Mouse (Mus musculus) 416B (cell line): ENCODE results near the gene Mef2d.
A peak's percentile ranks its signal among the peaks of the same experiment; 100 is the strongest.
"Not testable (repeated sequence)": the region's sequence is repeated elsewhere in the genome, so short reads cannot be mapped to it uniquely, and the experiment has no call there.

Source experiments
- DNase-seq: peaks from one replicate; pipeline ENCODE4 v3.0.0; 2011; ENCODE audit warnings: low read depth

The Mef2d gene

DNA sequence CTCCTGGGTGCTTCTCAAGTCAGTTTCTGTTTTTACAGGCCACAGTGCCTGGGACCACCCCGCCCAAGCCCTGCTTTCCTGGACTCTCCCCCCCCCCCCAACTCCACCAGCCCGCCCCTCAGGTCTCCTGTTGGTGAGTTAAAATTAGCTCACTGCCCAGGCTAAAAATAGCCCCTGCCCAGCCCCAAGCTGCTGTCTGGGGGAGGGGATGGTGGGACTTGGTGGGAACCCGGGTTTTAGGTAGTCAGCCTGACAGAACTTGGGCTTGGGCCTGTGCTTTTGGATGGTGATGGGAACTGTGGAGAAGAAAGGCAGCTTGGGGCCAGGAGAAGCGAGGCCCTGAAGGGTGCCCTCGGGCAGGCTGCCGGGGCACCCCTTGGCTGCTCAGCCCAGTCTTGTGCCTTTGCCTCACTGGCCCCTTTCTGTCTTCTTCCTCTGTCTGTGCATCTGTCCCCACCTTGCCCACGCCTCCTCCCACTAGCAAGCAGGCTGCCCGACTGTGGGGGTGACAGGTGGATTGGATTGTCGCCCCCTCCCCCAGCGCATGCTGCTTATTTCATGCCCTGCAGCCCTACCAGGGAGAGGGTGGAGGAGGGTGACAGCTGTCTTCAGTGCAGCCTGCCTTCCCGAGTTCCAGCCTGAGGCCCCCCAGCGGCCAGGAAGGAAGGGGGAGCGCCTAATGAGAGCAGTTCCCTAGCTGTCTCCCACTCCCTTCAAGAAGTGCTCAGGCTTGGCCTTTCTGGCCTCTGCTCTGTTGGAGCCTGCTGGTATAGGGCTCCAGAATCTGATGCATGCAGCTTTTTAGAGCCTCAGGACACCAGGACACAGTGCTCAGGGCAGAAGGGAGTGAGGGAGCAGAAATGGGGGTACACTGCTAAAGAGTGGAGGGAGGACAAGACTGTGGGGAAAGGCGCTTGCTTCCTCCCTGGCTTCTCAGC, 8.2 kb downstream of the Mef2d start:
- DNase-seq, result no peak

DNA sequence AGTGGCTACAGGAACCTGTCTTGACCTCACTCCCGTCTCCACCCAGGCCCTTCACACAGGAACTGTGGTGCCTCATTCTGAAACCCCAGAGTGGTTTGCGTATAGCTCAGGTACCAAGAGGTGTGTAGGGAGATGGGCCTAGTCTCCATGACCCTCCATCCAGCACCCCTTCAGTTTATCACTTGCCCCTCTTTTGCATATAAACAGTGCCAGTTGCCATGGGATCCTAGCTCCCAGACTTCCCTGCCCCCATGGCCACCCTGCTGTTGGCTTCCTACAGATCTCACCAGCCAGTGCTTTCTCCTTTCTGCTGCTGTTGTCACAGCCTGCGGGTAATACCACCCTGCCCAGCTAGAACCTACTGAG, 8.8 kb downstream of the Mef2d start:
- no peak for DNase-seq

GRCm38 (mm10) chr3:88152056-88152455, 9.9 kb downstream of the Mef2d start:
- DNase-seq, result no peak

DNA sequence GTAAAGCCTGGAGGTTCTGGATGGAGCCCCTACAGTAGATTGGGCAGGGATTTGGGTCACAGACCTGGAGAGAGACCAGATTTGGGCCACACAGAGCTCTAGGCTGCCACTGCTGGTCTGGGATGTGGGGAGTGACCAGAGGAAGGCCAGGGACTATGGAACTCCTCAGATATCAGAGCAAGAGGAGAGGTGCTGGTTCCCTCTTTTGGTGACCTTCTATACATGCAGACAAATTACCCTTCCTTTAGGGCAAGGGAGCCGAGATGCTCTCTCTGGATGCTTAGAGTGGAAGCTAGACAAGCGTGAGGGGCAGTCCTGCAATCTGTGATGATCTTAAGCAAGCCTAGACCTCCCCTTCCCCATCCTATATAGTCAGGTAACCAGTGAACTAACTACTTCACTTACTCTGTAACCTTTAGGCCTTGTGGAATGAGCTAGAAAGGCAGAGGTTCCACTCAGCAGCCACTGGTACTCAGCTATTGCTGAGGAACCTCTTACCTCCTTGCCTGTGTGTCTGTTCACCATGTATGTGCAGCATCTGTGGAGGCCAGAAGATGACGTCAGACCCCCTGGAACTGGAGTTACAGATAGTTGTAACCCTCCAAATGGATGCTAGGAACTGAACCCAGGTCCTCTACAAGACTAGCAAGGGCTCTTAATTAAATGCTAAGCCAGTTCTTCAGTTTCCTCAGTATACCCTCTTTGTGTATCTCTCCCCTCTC, 11.3 kb downstream of the Mef2d start:
- peak; percentile 33 for DNase-seq

DNA sequence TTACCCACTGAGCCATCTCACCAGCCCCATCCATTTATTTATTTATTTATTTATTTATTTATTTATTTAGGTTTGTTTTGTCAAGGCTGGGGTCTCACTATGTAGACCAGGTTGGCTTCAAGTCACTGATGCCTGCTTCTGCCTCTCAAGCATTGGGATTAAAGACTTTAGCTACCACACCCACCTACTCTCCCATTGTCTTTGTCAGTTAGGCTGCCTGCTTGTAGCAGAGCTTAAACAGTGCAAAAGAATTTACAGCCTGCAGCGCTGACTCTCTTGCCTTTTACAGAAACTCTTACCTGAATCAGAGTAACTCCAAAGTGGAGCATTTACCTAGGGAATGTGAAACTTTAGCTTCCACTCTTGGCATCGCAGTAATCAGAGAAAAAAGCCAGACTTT, 12.1 kb downstream of the Mef2d start:
- no peak for DNase-seq

DNA sequence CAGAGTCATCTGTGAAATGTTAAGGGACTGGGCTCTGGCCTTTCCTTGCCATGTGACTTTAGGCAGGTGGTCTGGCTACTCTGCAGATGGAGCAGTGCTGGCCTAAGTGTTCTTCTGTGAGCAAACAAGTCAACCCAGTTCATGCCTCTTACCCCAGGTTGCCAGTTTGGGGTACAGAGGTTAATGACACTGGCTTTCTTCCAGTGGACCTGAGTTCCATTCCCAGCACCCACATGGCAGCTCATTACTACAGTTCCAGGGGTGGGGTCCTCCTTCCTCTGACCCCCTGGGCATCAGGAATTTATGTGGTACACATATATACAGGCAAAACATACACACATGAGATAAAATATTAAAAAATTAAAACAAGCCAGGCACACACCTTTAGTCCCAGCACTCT, 14.6 kb downstream of the Mef2d start:
- no peak for DNase-seq

DNA sequence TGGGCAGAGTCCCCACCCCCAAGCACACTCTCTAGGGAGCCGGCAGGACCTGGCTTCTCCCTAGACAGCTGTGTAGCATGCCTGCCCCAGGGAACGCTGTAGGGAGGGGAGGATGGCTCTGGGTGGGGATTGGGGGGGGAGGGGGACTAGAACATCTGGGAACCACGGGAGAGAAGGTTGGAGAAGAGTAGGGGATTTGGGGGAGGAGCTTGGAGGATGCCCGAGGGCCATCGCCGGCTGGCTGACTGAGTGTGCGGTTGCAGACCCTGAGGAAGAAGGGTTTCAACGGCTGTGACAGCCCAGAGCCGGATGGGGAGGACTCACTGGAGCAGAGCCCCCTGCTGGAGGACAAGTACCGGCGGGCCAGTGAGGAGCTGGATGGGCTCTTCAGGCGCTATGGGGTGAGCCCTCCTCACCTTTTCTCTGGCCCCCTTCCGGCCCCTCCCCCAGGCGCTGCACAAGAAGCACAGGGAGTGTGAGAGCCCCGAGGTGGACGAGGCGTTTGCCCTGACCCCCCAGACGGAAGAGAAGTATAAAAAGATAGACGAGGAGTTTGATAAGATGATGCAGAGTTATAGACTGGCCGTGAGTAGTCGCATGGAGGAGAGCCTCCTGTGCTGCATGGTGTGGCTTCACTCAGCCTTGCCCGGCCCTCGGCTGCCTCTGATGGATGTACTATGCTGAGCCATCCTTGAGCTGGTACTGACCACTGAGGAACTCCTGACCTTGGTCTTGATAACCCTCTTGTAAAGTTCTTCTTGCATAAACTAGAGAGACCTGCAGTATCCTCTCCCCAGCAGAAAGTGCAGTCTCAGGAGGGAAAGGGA, 15.8 kb downstream of the Mef2d start:
- DNase-seq, result no peak

- no peak for DNase-seq
Observed at GRCm38 (mm10) chr3:88158991-88159390, 16.8 kb downstream of the Mef2d start.

- DNase-seq, result no peak
Observed at GRCm38 (mm10) chr3:88160856-88161255, 18.7 kb downstream of the Mef2d start.

DNA sequence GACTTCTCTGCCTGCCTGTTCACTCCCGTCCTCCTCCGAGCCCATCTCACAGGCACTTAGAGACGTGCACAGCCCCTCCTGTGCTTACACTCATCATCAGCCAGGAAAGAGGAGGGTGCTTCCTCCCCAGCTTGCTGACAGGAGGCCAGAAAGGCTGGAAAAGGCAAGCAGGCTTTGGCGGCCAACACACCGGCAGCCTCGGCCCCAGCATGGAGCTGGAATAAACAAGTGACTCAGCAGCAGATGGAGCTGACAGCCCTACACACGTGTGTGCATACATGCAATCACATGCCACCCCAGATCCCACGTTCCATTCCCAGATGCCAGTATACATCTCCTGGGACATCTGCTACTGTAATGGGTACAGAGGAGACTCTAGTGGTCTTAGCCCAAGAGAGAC, 20.1 kb downstream of the Mef2d start:
- no peak for DNase-seq

GRCm38 (mm10) chr3:88162811-88163210, 20.6 kb downstream of the Mef2d start:
- no peak for DNase-seq

DNA sequence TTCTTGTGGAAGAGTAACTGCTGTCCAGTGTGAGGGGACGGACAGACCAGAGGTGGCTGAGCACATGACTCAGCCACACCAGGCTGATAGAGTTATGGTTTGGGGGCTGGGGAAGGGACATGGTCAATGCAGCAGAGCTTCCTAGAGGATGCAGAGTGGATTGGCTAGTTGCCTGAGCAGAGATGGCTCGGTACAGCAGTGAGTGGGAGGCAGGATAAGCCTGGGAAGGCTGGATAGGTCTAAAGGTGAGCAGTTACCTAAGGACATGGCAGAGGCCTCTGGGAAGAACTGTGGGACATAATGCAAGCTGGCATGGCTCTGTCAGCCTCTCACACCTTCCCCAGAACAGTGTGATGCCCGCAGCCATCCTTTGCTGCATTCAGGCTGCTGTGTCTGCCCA, 21.7 kb downstream of the Mef2d start:
- DNase-seq, result no peak

- no peak for DNase-seq
Observed at GRCm38 (mm10) chr3:88164263-88164662, 22.1 kb downstream of the Mef2d start.

DNA sequence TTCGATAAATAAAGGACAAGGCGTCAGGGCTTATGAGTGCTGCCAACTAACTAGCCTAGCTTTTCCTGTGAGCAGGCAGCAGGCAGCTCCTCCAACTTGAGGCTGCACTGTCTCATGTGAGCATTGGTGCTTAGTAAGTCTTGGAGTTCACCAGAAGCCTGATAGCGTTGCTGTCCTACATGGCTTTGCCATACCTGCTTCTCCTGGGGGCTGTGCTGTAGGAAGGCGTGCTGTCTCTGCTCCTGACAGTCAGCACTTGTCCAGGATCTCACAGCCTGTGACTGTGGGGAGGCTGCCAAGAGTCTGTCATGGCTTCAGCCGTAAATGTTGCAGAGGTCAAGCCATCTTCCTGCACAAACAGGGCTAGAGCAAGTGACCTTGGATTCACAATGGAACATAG, 23.9 kb downstream of the Mef2d start:
- DNase-seq, result no peak

- no peak for DNase-seq
Observed at GRCm38 (mm10) chr3:88170361-88170760, 28.2 kb downstream of the Mef2d start.

DNA sequence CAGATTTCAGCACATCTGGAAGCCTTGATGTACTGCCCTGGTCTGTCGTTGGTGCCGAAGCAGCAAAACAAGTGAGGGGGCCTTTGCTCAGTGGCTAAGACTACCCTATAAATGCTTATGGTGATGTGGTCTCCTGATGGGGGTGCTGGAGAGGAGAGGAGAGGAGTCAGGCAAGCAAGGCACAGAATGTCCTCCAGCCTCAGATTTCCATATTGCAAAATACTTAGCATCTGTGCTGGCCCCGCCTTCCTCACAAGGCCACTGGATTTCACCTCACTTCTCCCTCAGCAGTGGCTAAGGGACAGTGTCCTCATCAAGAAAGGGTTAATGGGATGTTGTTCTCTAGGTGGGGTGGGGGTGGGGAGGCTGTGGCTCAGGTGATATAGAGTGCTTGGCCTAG, 30.3 kb downstream of the Mef2d start:
- DNase-seq, result peak; percentile 32

GRCm38 (mm10) chr3:88173375-88173774, 31.2 kb downstream of the Mef2d start:
- DNase-seq, result peak; percentile 54

- no peak for DNase-seq
Observed at GRCm38 (mm10) chr3:88174894-88175293, 32.7 kb downstream of the Mef2d start.

- DNase-seq, result peak; percentile 72
Observed at GRCm38 (mm10) chr3:88177106-88177505, 34.9 kb downstream of the Mef2d start.

DNA sequence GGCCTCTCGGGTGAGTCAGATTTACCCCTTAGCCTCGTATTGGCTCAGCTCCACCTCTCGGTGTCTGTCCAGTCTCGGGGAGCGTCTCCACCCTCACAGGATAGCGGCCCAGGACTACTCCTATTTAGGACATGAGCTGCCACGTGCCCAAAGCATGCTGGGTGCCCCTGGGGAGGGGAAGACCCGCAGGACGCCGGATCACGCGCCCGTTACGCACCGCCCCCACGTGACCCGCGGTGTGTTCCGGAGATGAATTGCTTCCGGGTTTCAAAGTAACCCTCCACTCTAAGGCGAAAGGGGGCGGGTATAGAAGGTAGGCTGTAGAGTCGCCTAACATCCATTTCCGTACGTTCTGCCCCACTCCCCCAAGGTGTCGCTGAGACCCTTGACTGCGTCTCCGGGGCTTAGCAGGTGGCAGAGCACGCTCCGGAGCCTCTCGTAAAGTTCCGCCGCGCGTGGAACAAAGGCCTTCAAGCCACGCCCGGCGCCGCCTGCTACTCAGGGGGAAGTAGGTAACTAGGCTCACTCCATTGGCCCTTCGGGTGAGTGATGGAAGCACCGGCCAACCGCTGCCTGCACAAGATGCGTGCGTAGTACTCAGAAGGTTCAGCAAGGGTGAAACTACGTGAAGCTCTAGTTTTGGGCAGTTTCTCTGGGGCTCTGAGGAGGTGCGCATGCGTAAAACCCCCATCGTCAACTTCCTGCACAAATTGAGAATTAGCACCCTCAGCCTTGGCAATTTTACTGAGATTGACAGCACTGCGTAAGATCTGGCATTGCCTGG, 35.6 kb downstream of the Mef2d start:
- DNase-seq, result peak; percentile 100

DNA sequence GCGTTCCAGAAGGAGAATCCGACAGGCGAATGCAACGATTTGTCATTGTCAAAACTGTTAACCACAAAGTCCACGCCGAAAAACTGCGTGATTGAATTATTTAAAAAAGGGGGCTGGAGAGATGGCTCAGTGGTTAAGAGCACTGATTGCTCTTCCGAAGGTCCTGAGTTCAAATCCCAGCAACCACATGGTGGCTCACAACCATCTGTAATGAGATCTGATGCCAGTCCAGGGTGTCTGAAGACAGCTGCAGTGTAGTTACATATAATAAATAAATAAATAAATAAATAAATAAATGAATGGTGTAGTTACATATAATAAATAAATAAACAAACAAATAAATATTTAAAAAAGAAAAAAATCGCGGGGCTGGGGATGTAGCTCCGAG, 36.2 kb downstream of the Mef2d start:
- not testable (repeated sequence) for DNase-seq

- no peak for DNase-seq
Observed at GRCm38 (mm10) chr3:88178986-88179385, 36.8 kb downstream of the Mef2d start.
